Mouse (Mus musculus): ENCODE measurements at regions not wholly inside any gene's neighbourhood (a gene's known extent, or its start where the extent isn't known, plus 50 kb on each side); places are given as distances from the start of the nearest gene placed in this dataset.
"Not testable (repeated sequence)": the region's sequence is repeated elsewhere in the genome, so short reads cannot be mapped to it uniquely, and the experiment has no call there.

GRCm38 (mm10) chr12:22030717-22031116 lies 613.3 kb upstream of the Ywhaq start:
- peak; percentile 23 for DNase-seq
- intact Hi-C loops (cut with DNase I); H3K4me3 ChIP-seq; H3K27ac ChIP-seq: not testable (repeated sequence)

- H3K27ac ChIP-seq; intact Hi-C loops (cut with DNase I); DNase-seq; H3K4me3 ChIP-seq: not testable (repeated sequence)
These were observed 612.8 kb upstream of the Ywhaq start for GRCm38 (mm10) chr12:22030263-22030662.

All from gastrocnemius, adult 2 months (tissue).